Comparison of ENCODE assay signal across 7 mouse cellular contexts in genomic region chr11:89100826-89101321, GRCm38 (mm10). TPM values are rescaled to one million over a fixed set of nuclear protein-coding genes. Genes with fewer than 3 reads are reported as not detected.
DNase-seq lines count a peak whose midpoint lies in the region; ATAC-seq and TF ChIP-seq lines count a peak whose summit lies in the region.

No protein-coding gene starts in this region.

- peak; percentile 38 to 65; a peak in 3 of 4 replicates for TF ChIP-seq EP300 in MEL (IDR thresholded peaks at IDR 0.05; ENCODE audit: low read depth in 1 of 2, low read length in 2 of 2)

- TF ChIP-seq RAD21 in MEL (IDR thresholded peaks at IDR 0.05; ENCODE audit: low read depth, low read length), result no peak

- H3K27me3 ChIP-seq in MEL (ENCODE audit: control insufficient read depth in 1 of 2, insufficient read depth in 2 of 2, low read length in 2 of 2), result no peaks in the 10 kb centered on the region

- no peaks in the 10 kb centered on the region for H3K9me3 ChIP-seq in MEL (replicated peaks; ENCODE audit: insufficient read depth, low read length)

- peak overlapping the region; percentile 68 to 76 for H3K4me3 ChIP-seq in MEL (ENCODE audit: control insufficient read depth in 1 of 2, insufficient read depth in 1 of 2, low read depth in 2 of 2, low read length in 2 of 2)

- H3K79me2 ChIP-seq in MEL (ENCODE audit: control insufficient read depth, insufficient read depth, low read length, poor library complexity), result no peaks in the 10 kb centered on the region

- peaks cover 0 to 6% of the 10 kb centered on the region in 2 experiments; a peak in 1 of 4 replicates for H3K4me1 ChIP-seq in MEL (ENCODE audit: control insufficient read depth in 1 of 2, insufficient read depth in 2 of 2, low read length in 2 of 2)

- no peaks in the 10 kb centered on the region for H3K36me3 ChIP-seq in MEL (ENCODE audit: control insufficient read depth in 1 of 2, insufficient read depth in 2 of 2, low read length in 2 of 2)

- no peak for TF ChIP-seq POLR2A in MEL (IDR thresholded peaks at IDR 0.05; ENCODE audit: control insufficient read depth in 1 of 2, insufficient read depth in 1 of 2, low read depth in 1 of 2, low read length in 2 of 2, poor library complexity in 1 of 2)

- TF ChIP-seq CTCF in MEL (IDR thresholded peaks at IDR 0.05 in 2 of 3, conservative IDR thresholded peaks at IDR 0.05 in 1 of 3; ENCODE audit: control insufficient read depth in 1 of 3, insufficient read depth in 1 of 3, low read depth in 2 of 3, low read length in 3 of 3, poor library complexity in 1 of 3, severe bottlenecking in 1 of 3), result no peak

- peak overlapping the region; percentile 69 for H3K27ac ChIP-seq in MEL (ENCODE audit: control insufficient read depth, low read depth, low read length)

- DNase-seq in MEL (ENCODE audit: low read depth, low spot score), result peak; percentile 92
- peak; percentile 39 for DNase-seq in adrenal gland, postnatal 25 days
- peak; percentile 59 to 66 for DNase-seq in heart, postnatal 36 days
- peak; percentile 23 to 63 for DNase-seq in layer of hippocampus, adult 18-20 months (ENCODE audit: low spot score in 2 of 2)
- DNase-seq in lung, adult 18-20 months, result peak; percentile 34 to 45
- DNase-seq in right cerebral cortex, adult 2 months (ENCODE audit: low spot score in 2 of 2), result peak; percentile 69 to 77

- H3K9ac ChIP-seq in MEL (ENCODE audit: control insufficient read depth, low read depth, low read length, poor library complexity, severe bottlenecking), result peak overlapping the region; percentile 62

- intact Hi-C loops in heart, postnatal 36 days (cut with DNase I), result loop anchor here (1.0 to 5.0 kb wide), 4 partner anchors 41 to 620 kb away; no protein-coding TSS in a partner anchor

- peak; percentile 94 for ATAC-seq in frontal cortex, adult (ENCODE audit: low TSS enrichment)

TF ChIP-seq in MEL, 35 proteins besides CTCF, POLR2A, EP300 and RAD21:
- TF ChIP-seq ELF1 (IDR thresholded peaks at IDR 0.05; ENCODE audit: low read depth, low read length) (no peak), TCF12 (IDR thresholded peaks at IDR 0.05; ENCODE audit: low read depth, low read length) (peak; percentile 42), HCFC1 (IDR thresholded peaks at IDR 0.05; ENCODE audit: low read depth, low read length) (no peak; the same call in 1 of the 2 replicates), CHD2 (IDR thresholded peaks at IDR 0.05; ENCODE audit: low read length) (no peak), NELFE (IDR thresholded peaks at IDR 0.05; ENCODE audit: low read depth, low read length) (peak; percentile 22; the same call in 1 of the 2 replicates), TBP (IDR thresholded peaks at IDR 0.05; ENCODE audit: low read depth, low read length) (peak; percentile 59; the same call in 1 of the 2 replicates), CHD1 (IDR thresholded peaks at IDR 0.05; ENCODE audit: low read depth, low read length) (0 out of 2 replicates have a peak, but pooled peaks have one; percentile 3), MAZ (IDR thresholded peaks at IDR 0.05; ENCODE audit: low read depth, low read length) (peak; percentile 66), GABPA (IDR thresholded peaks at IDR 0.05; ENCODE audit: low read depth, low read length) (no peak), MEF2A (IDR thresholded peaks at IDR 0.05; ENCODE audit: extremely low read depth, insufficient replicate concordance, low read depth, low read length, poor library complexity, severe bottlenecking) (no peak), USF1 (IDR thresholded peaks at IDR 0.05; ENCODE audit: low read depth, low read length) (no peak), USF2 (IDR thresholded peaks at IDR 0.05; ENCODE audit: borderline replicate concordance in 1 of 2, insufficient read depth in 1 of 2, low read depth in 1 of 2, low read length in 2 of 2) (no peak), POLR2AphosphoS5 (IDR thresholded peaks at IDR 0.05; ENCODE audit: borderline replicate concordance, low read depth, low read length) (no peak), UBTF (IDR thresholded peaks at IDR 0.05; ENCODE audit: borderline replicate concordance, insufficient read depth, low read depth, low read length) (no peak), E2F4 (IDR thresholded peaks at IDR 0.05; ENCODE audit: borderline replicate concordance, low read depth, low read length) (no peak), KAT2A (conservative IDR thresholded peaks at IDR 0.05; ENCODE audit: low read depth, low read length) (no peak; the same call in 1 of the 2 replicates), MYC (IDR thresholded peaks at IDR 0.05; ENCODE audit: low read depth, low read length) (no peak), SIN3A (IDR thresholded peaks at IDR 0.05; ENCODE audit: low read length) (peak; percentile 70; the same call in 1 of the 2 replicates), MXI1 (IDR thresholded peaks at IDR 0.05; ENCODE audit: low read depth, low read length) (no peak), TAL1 (IDR thresholded peaks at IDR 0.05; ENCODE audit: low read length) (no peak), RCOR1 (IDR thresholded peaks at IDR 0.05; ENCODE audit: low read depth, low read length) (peak; percentile 47; the same call in 1 of the 2 replicates), GATA1 (IDR thresholded peaks at IDR 0.05; ENCODE audit: low read depth, low read length) (peak; percentile 41; the same call in 1 of the 2 replicates), ETS1 (IDR thresholded peaks at IDR 0.05; ENCODE audit: low read depth, low read length) (peak; percentile 41)
TF ChIP-seq in MEL: peak in this region for 9.

RNA-seq across cellular contexts. Expression of gene Gm525, which starts 27.2 kb away (rescaled TPM):
- not detected in 2 replicates for total RNA-seq in MEL (2012; rRNA removed)
- not detected for polyA plus RNA-seq in MEL (2012; ENCODE audit: insufficient read depth in 1 of 2, insufficient read length in 2 of 2, low read depth in 1 of 2, low replicate concordance in 2 of 2, missing spikeins in 1 of 2)
- not detected in 2 replicates for total RNA-seq in adrenal gland, postnatal 25 days (2021)
- not detected for total RNA-seq in heart, postnatal 36 days (2021)
- not detected for total RNA-seq in layer of hippocampus, adult 18-20 months (2021)

RNA-seq across cellular contexts. Expression of gene Dgke, which starts 34.2 kb away (rescaled TPM):
- 4.7 and 5.2 TPM in 2 replicates for total RNA-seq in MEL (2012; rRNA removed)
- 1 to 10 TPM in 1 of 2 experiments, not detected in 1; 6.4 TPM for polyA plus RNA-seq in MEL (2012; ENCODE audit: insufficient read depth in 1 of 2, insufficient read length in 2 of 2, low read depth in 1 of 2, low replicate concordance in 2 of 2, missing spikeins in 1 of 2)
- 9.5 and 10.4 TPM in 2 replicates for total RNA-seq in adrenal gland, postnatal 25 days (2021)
- 10 to 100 TPM in 1 of 2 experiments, 1 to 10 TPM in 1; 10.0 to 14.3 TPM for total RNA-seq in heart, postnatal 36 days (2021)
- 10 to 100 TPM; 46.7 to 48.0 TPM for total RNA-seq in layer of hippocampus, adult 18-20 months (2021)

Comparison
In these comparisons a context has a peak if more than half of its experiments do, and no peak if none do; other contexts are left out.
1. Peak in every context shown above with its lines: DNase-seq, ATAC-seq, H3K4me3 ChIP-seq and H3K27ac ChIP-seq.
2. DNase-seq: peak in every context shown above with its lines; median percentile 92 in MEL; 73 in right cerebral cortex, adult 2 months; 62 in heart, postnatal 36 days; 43 in layer of hippocampus, adult 18-20 months; 40 in lung, adult 18-20 months; 39 in adrenal gland, postnatal 25 days.